7 mouse cellular contexts compared by ENCODE assay signal in genomic region chr14:93498813-93499690, GRCm38 (mm10).
DNase-seq lines count a peak whose midpoint lies in the region; ATAC-seq and TF ChIP-seq lines count a peak whose summit lies in the region.

No protein-coding gene starts in this region.

- H3K36me3 ChIP-seq in embryonic facial prominence, embryonic 15.5 days: no peaks in the 10 kb centered on the region
- no peaks in the 10 kb centered on the region for H3K36me3 ChIP-seq in heart, embryonic 14.5 days (ENCODE audit: control insufficient read depth, insufficient read depth, low read length)
- no peaks in the 10 kb centered on the region for H3K36me3 ChIP-seq in liver, postnatal 0 days (replicated peaks; ENCODE audit: insufficient read depth, low read length)

- no peak for TF ChIP-seq CTCF in liver, postnatal 0 days (IDR thresholded peaks at IDR 0.05; ENCODE audit: low read depth)

- H3K4me3 ChIP-seq in embryonic facial prominence, embryonic 15.5 days (replicated peaks): no peak overlapping the region
- H3K4me3 ChIP-seq in heart, embryonic 14.5 days (ENCODE audit: control insufficient read depth in 1 of 2, insufficient read depth in 1 of 2, low read depth in 1 of 2, low read length in 2 of 2): no peak overlapping the region
- H3K4me3 ChIP-seq in liver, postnatal 0 days (ENCODE audit: low read depth, low read length): no peak overlapping the region

- ATAC-seq in embryonic facial prominence, embryonic 15.5 days (ENCODE audit: insufficient number of reproducible peaks, low FRiP score, low TSS enrichment, low read depth): peak; percentile 60; the same call in 1 of the 2 replicates
- no peak for ATAC-seq in heart, embryonic 14.5 days (ENCODE audit: insufficient number of reproducible peaks, insufficient read depth, low FRiP score, low read depth)
- no peak for ATAC-seq in liver, postnatal 0 days

- peak; percentile 88 for DNase-seq in cerebellum, adult 11-12 months
- peak; percentile 93 for DNase-seq in kidney, postnatal 10 days
- DNase-seq in liver, postnatal 0 days: peak; percentile 24
- DNase-seq in ovary, postnatal 10 days (ENCODE audit: low spot score): peak; percentile 39
- no peak for DNase-seq in spleen, postnatal 14 days (ENCODE audit: low spot score in 2 of 2)

- H3K9ac ChIP-seq in embryonic facial prominence, embryonic 15.5 days: no peak overlapping the region
- no peak overlapping the region for H3K9ac ChIP-seq in heart, embryonic 14.5 days (ENCODE audit: low read length)
- H3K9ac ChIP-seq in liver, postnatal 0 days (replicated peaks): no peak overlapping the region

- no peaks in the 10 kb centered on the region for H3K9me3 ChIP-seq in embryonic facial prominence, embryonic 15.5 days (replicated peaks)
- no peaks in the 10 kb centered on the region for H3K9me3 ChIP-seq in heart, embryonic 14.5 days (ENCODE audit: control insufficient read depth, low read length)
- H3K9me3 ChIP-seq in liver, postnatal 0 days (ENCODE audit: low read length): no peaks in the 10 kb centered on the region

- no peak overlapping the region for H3K4me2 ChIP-seq in embryonic facial prominence, embryonic 15.5 days (replicated peaks)
- peak overlapping the region; percentile 11; the same call in 1 of the 2 replicates for H3K4me2 ChIP-seq in heart, embryonic 14.5 days (ENCODE audit: low read length)
- H3K4me2 ChIP-seq in liver, postnatal 0 days (ENCODE audit: low read depth, low read length): no peak overlapping the region

- 31% methylated on average over 13 of the region's 13 CpGs for WGBS in embryonic facial prominence, embryonic 15.5 days
- 41% methylated on average over 13 of the region's 13 CpGs for WGBS in heart, embryonic 14.5 days
- 50% methylated on average over 13 of the region's 13 CpGs for WGBS in liver, postnatal 0 days (ENCODE audit: insufficient replicate concordance)

- H3K4me1 ChIP-seq in embryonic facial prominence, embryonic 15.5 days: peaks cover 5% of the 10 kb centered on the region; the same call in 1 of the 2 replicates
- no peaks in the 10 kb centered on the region for H3K4me1 ChIP-seq in heart, embryonic 14.5 days (ENCODE audit: control insufficient read depth in 2 of 2, insufficient read depth in 2 of 2, low read length in 2 of 2)
- no peaks in the 10 kb centered on the region for H3K4me1 ChIP-seq in liver, postnatal 0 days (ENCODE audit: insufficient read depth)

- H3K27ac ChIP-seq in embryonic facial prominence, embryonic 15.5 days (replicated peaks): no peak overlapping the region
- H3K27ac ChIP-seq in heart, embryonic 14.5 days (replicated peaks in 1 of 2; ENCODE audit: control insufficient read depth in 1 of 2, insufficient read depth in 1 of 2, low read depth in 2 of 2, low read length in 2 of 2): no peak overlapping the region
- H3K27ac ChIP-seq in liver, postnatal 0 days (ENCODE audit: low read depth): no peak overlapping the region

- no peak for TF ChIP-seq EP300 in liver, postnatal 0 days (IDR thresholded peaks at IDR 0.05; ENCODE audit: low read depth)

- H3K27me3 ChIP-seq in embryonic facial prominence, embryonic 15.5 days: no peaks in the 10 kb centered on the region
- no peaks in the 10 kb centered on the region for H3K27me3 ChIP-seq in heart, embryonic 14.5 days (ENCODE audit: control insufficient read depth, insufficient read depth, low read length)
- no peaks in the 10 kb centered on the region for H3K27me3 ChIP-seq in liver, postnatal 0 days (ENCODE audit: insufficient read depth, low read length)

Comparison
In these comparisons a context has a peak if more than half of its experiments do, and no peak if none do; other contexts are left out.
1. DNase-seq: peak in cerebellum, adult 11-12 months (single experiment), kidney, postnatal 10 days (single experiment), liver, postnatal 0 days (single experiment) and ovary, postnatal 10 days (single experiment); none in spleen, postnatal 14 days (0 of 2).